Comparison of ENCODE assay signal across 9 mouse cellular contexts in the genomic region with DNA sequence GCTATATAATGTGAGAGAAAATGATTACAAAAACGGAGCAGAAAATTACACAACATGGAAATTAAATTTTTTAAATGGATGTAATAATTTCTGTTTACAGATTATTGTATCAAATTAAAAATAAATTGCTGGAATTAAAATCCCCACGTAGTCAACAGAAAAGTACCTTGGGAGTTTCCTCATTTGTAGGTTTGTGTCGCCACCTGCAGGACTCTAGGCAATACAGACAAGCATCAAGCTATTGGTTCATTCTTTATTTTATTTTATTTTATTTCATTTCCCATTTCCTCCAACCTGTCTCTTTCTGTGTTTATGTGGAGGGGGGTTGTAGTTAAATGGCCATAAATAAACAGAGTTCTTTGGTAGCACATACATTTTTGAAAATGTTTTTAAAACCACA.
DNase-seq lines count a peak whose midpoint lies in the region; TF ChIP-seq lines count a peak whose summit lies in the region.
"Had no signal": no experiment of that assay in that cellular context is flagged by ENCODE, and none has a peak within 500 bp of the region (broad histone marks: within the 10 kb centered on the region; RNA-seq: fewer than 3 reads in every experiment).

No protein-coding gene starts in this region.

- H3K27ac ChIP-seq in cortical plate, adult 2 months (ENCODE audit: insufficient read depth, low read length): no peak overlapping the region

- peak; percentile 45; the same call in 1 of the 2 replicates for TF ChIP-seq CTCF in cortical plate, adult 2 months (IDR thresholded peaks at IDR 0.05; ENCODE audit: extremely low read depth, insufficient read depth, low read length)

- peak; percentile 22 to 50 for DNase-seq in adrenal gland, adult 18-20 months (ENCODE audit: low spot score in 2 of 2)
- DNase-seq in adrenal gland, postnatal 4 days (ENCODE audit: low spot score in 2 of 2): no peak
- DNase-seq in layer of hippocampus, adult 11-12 months (ENCODE audit: low spot score): peak; percentile 21
- no peak for DNase-seq in layer of hippocampus, adult 9-11 months
- DNase-seq in left cerebral cortex, postnatal 10 days (ENCODE audit: extremely low spot score in 1 of 2, low spot score in 2 of 2): peak; percentile 32 to 49
- peak; percentile 61 for DNase-seq in right cerebral cortex, postnatal 4 days
- no peak for DNase-seq in urinary bladder, adult 2 months (ENCODE audit: low spot score)

- no peaks in the 10 kb centered on the region for H3K4me1 ChIP-seq in cortical plate, adult 2 months (ENCODE audit: control insufficient read depth, insufficient read depth, low read length)

- no peak for TF ChIP-seq POLR2A in cortical plate, adult 2 months (IDR thresholded peaks at IDR 0.05; ENCODE audit: extremely low read depth, insufficient read depth, low read length)

- intact Hi-C loops in left cerebral cortex, postnatal 10 days (cut with DNase I): loop anchor here (10.0 kb wide), 1 partner anchor 1804 kb away; no protein-coding TSS in a partner anchor

- no peak overlapping the region for H3K4me3 ChIP-seq in cortical plate, adult 2 months (ENCODE audit: insufficient read depth, low read length)
- H3K4me3 ChIP-seq: erythroblast, embryonic 14.5 days had no signal

Comparison
In these comparisons a context has a peak if more than half of its experiments do, and no peak if none do; other contexts are left out.
1. DNase-seq: peak in adrenal gland, adult 18-20 months (2 of 2), layer of hippocampus, adult 11-12 months (single experiment), left cerebral cortex, postnatal 10 days (2 of 2) and right cerebral cortex, postnatal 4 days (single experiment); none in adrenal gland, postnatal 4 days (0 of 2), layer of hippocampus, adult 9-11 months (single experiment) and urinary bladder, adult 2 months (single experiment).